Mouse (Mus musculus): ENCODE results near the gene Cacna2d1. TPM values are rescaled to one million over a fixed set of nuclear protein-coding genes. Genes with fewer than 3 reads are reported as not detected.

Gene Cacna2d1
- total and polyA plus RNA-seq, 3 experiments: 0.27 to 1.5 TPM; not detected in 1

GRCm38 (mm10) chr5:15942051-15942450 is 7.6 kb downstream of the Cacna2d1 start:
- H3K27me3 ChIP-seq (ENCODE audit: insufficient read depth, low read length): no peaks in the 10 kb centered on the region
- no peak for TF ChIP-seq TAL1 (conservative IDR thresholded peaks at IDR 0.05; ENCODE audit: low read depth, low read length)
- no peak for TF ChIP-seq GATA1 (IDR thresholded peaks at IDR 0.05; ENCODE audit: borderline replicate concordance, low read length)
- TF ChIP-seq GATA2 (IDR thresholded peaks at IDR 0.05; ENCODE audit: borderline replicate concordance, low read depth, low read length): no peak
- no peak for TF ChIP-seq POLR2AphosphoS5 (IDR thresholded peaks at IDR 0.05; ENCODE audit: insufficient replicate concordance, low read depth, low read length)
- no peak for TF ChIP-seq CTCF (IDR thresholded peaks at IDR 0.05; ENCODE audit: low read depth, low read length)
- H3K4me3 ChIP-seq (ENCODE audit: low read depth, low read length): no peak overlapping the region

DNA sequence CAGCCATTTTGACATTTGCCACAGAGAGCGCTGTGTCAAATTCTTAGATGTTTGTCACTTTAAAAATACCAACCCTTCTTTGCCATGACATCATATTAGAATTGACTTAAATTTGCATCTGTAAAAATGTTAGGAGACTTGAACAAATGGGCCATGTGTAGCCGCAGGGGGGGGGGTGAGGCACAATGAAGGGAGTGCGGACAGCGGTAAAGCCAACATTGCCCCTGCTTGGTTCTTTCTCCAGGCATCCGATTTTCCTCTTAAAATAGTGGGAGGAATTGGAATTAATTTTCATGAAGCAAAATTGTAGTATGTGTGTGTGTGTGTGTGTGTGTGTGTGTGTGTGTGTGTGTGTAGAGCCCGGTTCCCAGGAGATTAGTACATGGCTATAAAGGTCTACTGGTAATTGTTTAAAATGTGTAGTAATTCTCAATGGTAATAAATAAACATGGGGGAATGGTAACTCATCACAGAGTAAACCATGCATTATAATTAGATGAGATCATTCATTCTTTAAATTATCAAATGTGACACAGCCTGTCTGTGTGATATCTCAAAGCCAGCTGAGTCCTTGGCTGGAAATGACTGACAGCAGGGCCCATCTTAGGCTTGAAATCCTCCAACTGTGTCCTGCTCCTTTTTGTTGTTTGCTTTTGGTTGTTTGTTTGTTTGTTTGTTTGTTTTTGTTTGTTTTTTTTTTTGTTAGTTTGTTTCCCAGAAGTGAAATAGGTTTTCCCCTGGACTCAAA is 14.0 kb downstream of the Cacna2d1 start:
- Histone ChIP-seq H3K27me3 (ENCODE audit: insufficient read depth, low read length) (no peaks in the 10 kb centered on the region), H3K4me1 (ENCODE audit: insufficient read depth, low read depth, low read length) (no peaks in the 10 kb centered on the region), H3K9me3 (replicated peaks) (no peaks in the 10 kb centered on the region), H3K4me3 (ENCODE audit: low read depth, low read length) (no peak overlapping the region), H3K36me3 (replicated peaks) (no peaks in the 10 kb centered on the region)
- no peak for DNase-seq (ENCODE audit: low spot score)
- TF ChIP-seq TAL1 (conservative IDR thresholded peaks at IDR 0.05; ENCODE audit: low read depth, low read length) (no peak), CTCF (IDR thresholded peaks at IDR 0.05; ENCODE audit: low read depth, low read length) (no peak), POLR2AphosphoS5 (IDR thresholded peaks at IDR 0.05; ENCODE audit: insufficient replicate concordance, low read depth, low read length) (no peak), GATA2 (IDR thresholded peaks at IDR 0.05; ENCODE audit: borderline replicate concordance, low read depth, low read length) (no peak), GATA1 (IDR thresholded peaks at IDR 0.05; ENCODE audit: borderline replicate concordance, low read length) (no peak)
- ATAC-seq (ENCODE audit: extremely low read depth, insufficient number of reproducible peaks, low FRiP score, poor library complexity, severe bottlenecking): no peak

More at GRCm38 (mm10) chr5:15942051-15942450, 7.6 kb downstream of the Cacna2d1 start:
- H3K4me1 ChIP-seq (ENCODE audit: insufficient read depth, low read depth, low read length): no peaks in the 10 kb centered on the region
- ATAC-seq (ENCODE audit: extremely low read depth, insufficient number of reproducible peaks, low FRiP score, poor library complexity, severe bottlenecking) (no peak), DNase-seq (ENCODE audit: low spot score) (no peak)
- no peaks in the 10 kb centered on the region for H3K9me3 ChIP-seq (replicated peaks)
- no peaks in the 10 kb centered on the region for H3K36me3 ChIP-seq (replicated peaks)

DNA sequence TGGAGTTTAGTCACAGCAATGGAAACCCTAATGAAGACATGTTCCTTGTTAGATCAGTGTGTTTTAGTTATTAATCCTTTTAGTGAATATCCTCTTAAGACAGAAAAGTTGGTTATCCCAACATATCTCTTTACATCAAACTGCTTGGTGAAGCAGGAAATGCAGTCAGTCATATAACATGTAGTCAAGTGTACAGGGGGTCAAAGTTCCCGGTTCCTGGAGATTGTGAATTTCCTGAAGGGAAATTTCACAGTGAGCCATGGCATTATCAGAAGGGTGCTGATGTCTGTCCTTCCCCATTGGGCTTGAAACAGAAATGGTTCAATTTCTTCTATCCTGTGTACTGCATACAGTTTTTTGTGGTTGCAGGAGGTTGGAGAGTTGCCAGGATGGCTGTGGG is 25.3 kb downstream of the Cacna2d1 start:
- no peak for TF ChIP-seq POLR2AphosphoS5 (IDR thresholded peaks at IDR 0.05; ENCODE audit: insufficient replicate concordance, low read depth, low read length)
- TF ChIP-seq CTCF (IDR thresholded peaks at IDR 0.05; ENCODE audit: low read depth, low read length): no peak
- no peak for TF ChIP-seq TAL1 (conservative IDR thresholded peaks at IDR 0.05; ENCODE audit: low read depth, low read length)
- no peak for TF ChIP-seq GATA1 (IDR thresholded peaks at IDR 0.05; ENCODE audit: borderline replicate concordance, low read length)
- TF ChIP-seq GATA2 (IDR thresholded peaks at IDR 0.05; ENCODE audit: borderline replicate concordance, low read depth, low read length): no peak
- no peaks in the 10 kb centered on the region for H3K27me3 ChIP-seq (ENCODE audit: insufficient read depth, low read length)

DNA sequence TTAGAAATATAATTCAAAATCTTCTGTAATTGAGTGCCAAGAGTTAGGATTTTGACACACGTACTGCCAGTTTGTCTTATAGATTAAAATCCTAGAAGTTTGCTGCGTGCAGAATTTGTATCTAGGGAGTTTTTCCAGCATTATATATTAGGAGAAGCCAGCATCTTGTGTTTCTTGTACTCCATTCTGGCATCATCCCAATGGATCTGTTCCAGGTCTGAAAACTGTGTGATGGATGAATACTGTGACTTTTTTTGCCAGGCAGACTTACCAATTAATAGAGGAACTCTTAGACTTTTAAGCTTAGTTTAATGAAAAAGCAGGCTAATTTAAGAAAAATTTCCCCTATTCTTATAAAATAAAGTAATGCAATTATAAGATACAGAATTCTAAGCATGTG is 27.4 kb downstream of the Cacna2d1 start:
- ATAC-seq (ENCODE audit: extremely low read depth, insufficient number of reproducible peaks, low FRiP score, poor library complexity, severe bottlenecking) (no peak), DNase-seq (ENCODE audit: low spot score) (no peak)
- Histone ChIP-seq H3K4me3 (ENCODE audit: low read depth, low read length) (no peak overlapping the region), H3K9me3 (replicated peaks) (no peaks in the 10 kb centered on the region), H3K36me3 (replicated peaks) (no peaks in the 10 kb centered on the region), H3K4me1 (ENCODE audit: insufficient read depth, low read depth, low read length) (no peaks in the 10 kb centered on the region), H3K27me3 (ENCODE audit: insufficient read depth, low read length) (no peaks in the 10 kb centered on the region)
- TF ChIP-seq POLR2AphosphoS5 (IDR thresholded peaks at IDR 0.05; ENCODE audit: insufficient replicate concordance, low read depth, low read length) (no peak), GATA1 (IDR thresholded peaks at IDR 0.05; ENCODE audit: borderline replicate concordance, low read length) (no peak), TAL1 (conservative IDR thresholded peaks at IDR 0.05; ENCODE audit: low read depth, low read length) (no peak), GATA2 (IDR thresholded peaks at IDR 0.05; ENCODE audit: borderline replicate concordance, low read depth, low read length) (no peak), CTCF (IDR thresholded peaks at IDR 0.05; ENCODE audit: low read depth, low read length) (no peak)

More for the DNA sequence above, 25.3 kb downstream of the Cacna2d1 start:
- H3K4me3 ChIP-seq (ENCODE audit: low read depth, low read length): no peak overlapping the region
- DNase-seq (ENCODE audit: low spot score) (no peak), ATAC-seq (ENCODE audit: extremely low read depth, insufficient number of reproducible peaks, low FRiP score, poor library complexity, severe bottlenecking) (no peak)
- no peaks in the 10 kb centered on the region for H3K36me3 ChIP-seq (replicated peaks)
- H3K4me1 ChIP-seq (ENCODE audit: insufficient read depth, low read depth, low read length): no peaks in the 10 kb centered on the region
- H3K9me3 ChIP-seq (replicated peaks): no peaks in the 10 kb centered on the region

- no peak for DNase-seq (ENCODE audit: low spot score)
- no peak overlapping the region for H3K4me3 ChIP-seq (ENCODE audit: low read depth, low read length)
- H3K36me3 ChIP-seq (replicated peaks): no peaks in the 10 kb centered on the region
- ATAC-seq (ENCODE audit: extremely low read depth, insufficient number of reproducible peaks, low FRiP score, poor library complexity, severe bottlenecking): no peak
- no peaks in the 10 kb centered on the region for H3K4me1 ChIP-seq (ENCODE audit: insufficient read depth, low read depth, low read length)
- H3K9me3 ChIP-seq (replicated peaks): no peaks in the 10 kb centered on the region
- no peaks in the 10 kb centered on the region for H3K27me3 ChIP-seq (ENCODE audit: insufficient read depth, low read length)
- TF ChIP-seq GATA1 (IDR thresholded peaks at IDR 0.05; ENCODE audit: borderline replicate concordance, low read length) (no peak), TAL1 (conservative IDR thresholded peaks at IDR 0.05; ENCODE audit: low read depth, low read length) (no peak), GATA2 (IDR thresholded peaks at IDR 0.05; ENCODE audit: borderline replicate concordance, low read depth, low read length) (no peak), POLR2AphosphoS5 (IDR thresholded peaks at IDR 0.05; ENCODE audit: insufficient replicate concordance, low read depth, low read length) (no peak), CTCF (IDR thresholded peaks at IDR 0.05; ENCODE audit: low read depth, low read length) (no peak)
Observed at GRCm38 (mm10) chr5:15966888-15967287, 32.4 kb downstream of the Cacna2d1 start.

- no peaks in the 10 kb centered on the region for H3K27me3 ChIP-seq (ENCODE audit: insufficient read depth, low read length)
- H3K4me3 ChIP-seq (ENCODE audit: low read depth, low read length): no peak overlapping the region
- no peaks in the 10 kb centered on the region for H3K4me1 ChIP-seq (ENCODE audit: insufficient read depth, low read depth, low read length)
- H3K9me3 ChIP-seq (replicated peaks): no peaks in the 10 kb centered on the region
- H3K36me3 ChIP-seq (replicated peaks): no peaks in the 10 kb centered on the region
- TF ChIP-seq POLR2AphosphoS5 (IDR thresholded peaks at IDR 0.05; ENCODE audit: insufficient replicate concordance, low read depth, low read length): no peak
- TF ChIP-seq GATA2 (IDR thresholded peaks at IDR 0.05; ENCODE audit: borderline replicate concordance, low read depth, low read length): no peak
- no peak for TF ChIP-seq CTCF (IDR thresholded peaks at IDR 0.05; ENCODE audit: low read depth, low read length)
- no peak for TF ChIP-seq TAL1 (conservative IDR thresholded peaks at IDR 0.05; ENCODE audit: low read depth, low read length)
- no peak for TF ChIP-seq GATA1 (IDR thresholded peaks at IDR 0.05; ENCODE audit: borderline replicate concordance, low read length)
- ATAC-seq (ENCODE audit: extremely low read depth, insufficient number of reproducible peaks, low FRiP score, poor library complexity, severe bottlenecking) (no peak), DNase-seq (ENCODE audit: low spot score) (no peak)
Observed at GRCm38 (mm10) chr5:15971821-15972220, 37.3 kb downstream of the Cacna2d1 start.
